ENCODE assay signal across 16 mouse cellular contexts in the genomic region with DNA sequence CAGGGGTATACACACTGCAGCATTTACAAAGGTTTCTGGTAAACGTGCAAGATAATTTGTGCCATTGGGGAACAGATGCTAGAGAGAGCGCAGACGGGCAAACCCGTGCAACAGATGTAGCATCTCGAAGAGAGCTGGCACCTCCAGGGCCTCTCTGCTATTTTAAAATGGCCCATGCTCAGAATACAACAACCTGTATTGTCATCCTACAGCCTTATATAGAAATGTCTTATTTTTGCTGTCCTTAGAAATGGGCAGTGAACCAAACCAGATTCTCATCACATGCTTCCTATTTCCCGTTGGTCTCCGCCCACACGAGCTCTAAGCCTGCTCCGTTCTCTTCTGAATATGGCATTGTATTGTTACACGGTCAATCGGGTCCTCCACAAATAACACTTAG. TPM values are rescaled to one million over a fixed set of nuclear protein-coding genes. Genes with fewer than 3 reads are reported as not detected.
A peak's percentile ranks its signal among the peaks of the same experiment; 100 is the strongest.
DNase-seq lines count a peak whose midpoint lies in the region; ATAC-seq and TF ChIP-seq lines count a peak whose summit lies in the region.
"Had no signal": no experiment of that assay in that cellular context is flagged by ENCODE, and none has a peak within 500 bp of the region (broad histone marks: within the 10 kb centered on the region; RNA-seq: fewer than 3 reads in every experiment).

No protein-coding gene starts in this region.

- H3K4me1 ChIP-seq in heart, embryonic 10.5 days, result peaks cover 40% of the 10 kb centered on the region
- H3K4me1 ChIP-seq in MEL (ENCODE audit: control insufficient read depth in 1 of 2, insufficient read depth in 2 of 2, low read length in 2 of 2), result peaks cover 0 to 5% of the 10 kb centered on the region in 2 experiments; a peak in 1 of 4 replicates
- peaks cover 16% of the 10 kb centered on the region for H3K4me1 ChIP-seq in midbrain, embryonic 14.5 days (ENCODE audit: control insufficient read depth, insufficient read depth, low read length)

- no peak overlapping the region for H3K4me2 ChIP-seq in midbrain, embryonic 14.5 days (ENCODE audit: low read length)
- H3K4me2 ChIP-seq: hindbrain, embryonic 15.5 days; stomach, embryonic 15.5 days had no signal

- H3K79me2 ChIP-seq in MEL (ENCODE audit: control insufficient read depth, insufficient read depth, low read length, poor library complexity), result no peaks in the 10 kb centered on the region

- H3K27ac ChIP-seq in heart, embryonic 10.5 days, result peak overlapping the region; percentile 62
- H3K27ac ChIP-seq in MEL (ENCODE audit: control insufficient read depth, low read depth, low read length), result no peak overlapping the region
- H3K27ac ChIP-seq in midbrain, embryonic 14.5 days (replicated peaks; ENCODE audit: low read depth, low read length), result no peak overlapping the region
- H3K27ac ChIP-seq: hindbrain, embryonic 15.5 days; midbrain, embryonic 10.5 days; stomach, embryonic 15.5 days had no signal

- TF ChIP-seq CTCF in MEL (IDR thresholded peaks at IDR 0.05 in 2 of 3, conservative IDR thresholded peaks at IDR 0.05 in 1 of 3; ENCODE audit: control insufficient read depth in 1 of 3, insufficient read depth in 1 of 3, low read depth in 2 of 3, low read length in 3 of 3, poor library complexity in 1 of 3, severe bottlenecking in 1 of 3), result no peak

- ATAC-seq in granulocyte monocyte progenitor cell, adult 5-6 weeks (replicated peaks; ENCODE audit: poor library complexity, severe bottlenecking), result 0 out of 2 replicates have a peak, but pooled peaks have one; percentile 13
- no peak for ATAC-seq in midbrain, embryonic 14.5 days (ENCODE audit: low FRiP score, low TSS enrichment)
- ATAC-seq: Patski had no signal

- no peak overlapping the region for H3K4me3 ChIP-seq in heart, embryonic 10.5 days
- peak overlapping the region; percentile 9 to 43; a peak in 2 of 4 replicates for H3K4me3 ChIP-seq in MEL (ENCODE audit: control insufficient read depth in 1 of 2, insufficient read depth in 1 of 2, low read depth in 2 of 2, low read length in 2 of 2)
- no peak overlapping the region for H3K4me3 ChIP-seq in midbrain, embryonic 14.5 days (replicated peaks; ENCODE audit: low read depth, low read length)
- H3K4me3 ChIP-seq: hindbrain, embryonic 15.5 days; midbrain, embryonic 10.5 days; stomach, embryonic 15.5 days had no signal

- no peak for DNase-seq in heart, embryonic 10.5 days (ENCODE audit: low spot score)
- no peak for DNase-seq in heart, adult 11 months
- DNase-seq in MEL (ENCODE audit: low read depth, low spot score), result peak; percentile 66
- DNase-seq in left cerebral cortex, postnatal 36 days (ENCODE audit: low spot score in 2 of 2), result peak; percentile 26 to 39
- DNase-seq in adrenal gland, adult 18-20 months (ENCODE audit: low spot score in 2 of 2), result no peak
- no peak for DNase-seq in urinary bladder, postnatal 25 days (ENCODE audit: low spot score)
- DNase-seq in midbrain, embryonic 14.5 days, result no peak
- DNase-seq: adrenal gland, adult 8-10 months; cerebellum, postnatal 36 days; kidney, adult 9 months; lung, adult 2 months had no signal

- no peak for TF ChIP-seq EP300 in MEL (IDR thresholded peaks at IDR 0.05; ENCODE audit: low read depth in 1 of 2, low read length in 2 of 2)

- 74% methylated on average over 11 of the region's 11 CpGs for WGBS in heart, embryonic 10.5 days
- WGBS in midbrain, embryonic 14.5 days, result 80% methylated on average over 11 of the region's 11 CpGs

- no peak for TF ChIP-seq POLR2A in MEL (IDR thresholded peaks at IDR 0.05; ENCODE audit: control insufficient read depth in 1 of 2, insufficient read depth in 1 of 2, low read depth in 1 of 2, low read length in 2 of 2, poor library complexity in 1 of 2)

- no peak for TF ChIP-seq RAD21 in MEL (IDR thresholded peaks at IDR 0.05; ENCODE audit: low read depth, low read length)

- intact Hi-C loops in left cerebral cortex, postnatal 36 days (cut with DNase I), result no loop called here

- H3K36me3 ChIP-seq in heart, embryonic 10.5 days, result no peaks in the 10 kb centered on the region
- peaks cover 0 to 5% of the 10 kb centered on the region in 2 experiments; a peak in 2 of 4 replicates for H3K36me3 ChIP-seq in MEL (ENCODE audit: control insufficient read depth in 1 of 2, insufficient read depth in 2 of 2, low read length in 2 of 2)
- no peaks in the 10 kb centered on the region for H3K36me3 ChIP-seq in midbrain, embryonic 14.5 days (ENCODE audit: control insufficient read depth, insufficient read depth, low read length)
- H3K36me3 ChIP-seq: hindbrain, embryonic 15.5 days; midbrain, embryonic 10.5 days; stomach, embryonic 15.5 days had no signal

- H3K9ac ChIP-seq in MEL (ENCODE audit: control insufficient read depth, low read depth, low read length, poor library complexity, severe bottlenecking), result peak overlapping the region; percentile 39; the same call in 1 of the 2 replicates
- H3K9ac ChIP-seq in midbrain, embryonic 14.5 days (replicated peaks; ENCODE audit: low read length), result no peak overlapping the region
- H3K9ac ChIP-seq: hindbrain, embryonic 15.5 days; stomach, embryonic 15.5 days had no signal

- H3K9me3 ChIP-seq in heart, embryonic 10.5 days, result no peaks in the 10 kb centered on the region
- no peaks in the 10 kb centered on the region for H3K9me3 ChIP-seq in MEL (replicated peaks; ENCODE audit: insufficient read depth, low read length)
- H3K9me3 ChIP-seq in midbrain, embryonic 14.5 days (ENCODE audit: control insufficient read depth, low read length), result no peaks in the 10 kb centered on the region
- H3K9me3 ChIP-seq: hindbrain, embryonic 15.5 days; midbrain, embryonic 10.5 days; stomach, embryonic 15.5 days had no signal

- H3K27me3 ChIP-seq in heart, embryonic 10.5 days (ENCODE audit: insufficient read depth, poor library complexity, severe bottlenecking), result no peaks in the 10 kb centered on the region
- peaks cover 0 to 3% of the 10 kb centered on the region in 2 experiments; a peak in 1 of 4 replicates for H3K27me3 ChIP-seq in MEL (ENCODE audit: control insufficient read depth in 1 of 2, insufficient read depth in 2 of 2, low read length in 2 of 2)
- no peaks in the 10 kb centered on the region for H3K27me3 ChIP-seq in midbrain, embryonic 14.5 days (ENCODE audit: control insufficient read depth, insufficient read depth, low read length)
- H3K27me3 ChIP-seq: hindbrain, embryonic 15.5 days; Patski; stomach, embryonic 15.5 days had no signal

TF ChIP-seq in MEL, 35 proteins besides CTCF, POLR2A, EP300 and RAD21:
- TF ChIP-seq KAT2A (conservative IDR thresholded peaks at IDR 0.05; ENCODE audit: low read depth, low read length) (no peak), NRF1 (IDR thresholded peaks at IDR 0.05; ENCODE audit: insufficient read depth, low read depth, low read length, poor library complexity, severe bottlenecking) (no peak), GABPA (IDR thresholded peaks at IDR 0.05; ENCODE audit: low read depth, low read length) (no peak), TCF12 (IDR thresholded peaks at IDR 0.05; ENCODE audit: low read depth, low read length) (no peak), USF1 (IDR thresholded peaks at IDR 0.05; ENCODE audit: low read depth, low read length) (no peak), POLR2AphosphoS2 (IDR thresholded peaks at IDR 0.05; ENCODE audit: low read length) (no peak)

RNA-seq across cellular contexts. Expression of a gene that starts 3.7 kb away (rescaled TPM):
- 7.2 and 9.9 TPM in 2 replicates for polyA plus RNA-seq in heart, embryonic 10.5 days (2016; fragmentation: Nextera tagmentation; extraction: Ambion mirVana)
- not detected in 2 replicates for total RNA-seq in MEL (2012; rRNA removed)
- polyA plus RNA-seq in MEL (2012; ENCODE audit: insufficient read depth in 1 of 2, insufficient read length in 2 of 2, low read depth in 1 of 2, low replicate concordance in 2 of 2, missing spikeins in 1 of 2), result not detected
- 2.4 and 4.1 TPM in 2 replicates for total RNA-seq in granulocyte monocyte progenitor cell, adult 5-6 weeks (2014; fragmentation: Nextera tagmentation)
- total RNA-seq in granulocyte monocyte progenitor cell, adult 5-6 weeks (2017), result 0.82 and 1.3 TPM in 2 replicates
- under 1 TPM; 0.89 to 0.97 TPM for total RNA-seq in left cerebral cortex, postnatal 36 days (2021)
- total RNA-seq in adrenal gland, adult 18-20 months (2021), result 10 to 100 TPM; 46.9 to 75.4 TPM
- polyA plus RNA-seq in midbrain, embryonic 14.5 days (2014; fragmentation: Nextera tagmentation; extraction: Ambion mirVana), result 0.70 and 1.4 TPM in 2 replicates

Comparison
In these comparisons a context has a peak if more than half of its experiments do, and no peak if none do; other contexts are left out.
1. DNase-seq: peak in MEL (single experiment) and left cerebral cortex, postnatal 36 days (2 of 2); none in heart, embryonic 10.5 days (single experiment), heart, adult 11 months (single experiment), adrenal gland, adult 18-20 months (0 of 2), urinary bladder, postnatal 25 days (single experiment) and midbrain, embryonic 14.5 days (single experiment).
2. H3K4me3 ChIP-seq: peak in MEL (2 of 2); none in heart, embryonic 10.5 days (single experiment) and midbrain, embryonic 14.5 days (single experiment).
3. RNA of a gene that starts 3.7 kb away (total RNA-seq): 46.9 to 75.4 TPM in adrenal gland, adult 18-20 months; 0.82 to 4.1 TPM in granulocyte monocyte progenitor cell, adult 5-6 weeks, 0.89 to 0.97 TPM in left cerebral cortex, postnatal 36 days and not detected in MEL; every median in the first group is over 4 times any median in the second.